Mouse (Mus musculus) monocyte, adult 2 months (primary cell): ENCODE data around the gene Gtf2h1.

Source experiments
- DNase-seq, 2 experiments: peaks; one replicate each; pipeline ENCODE4 v3.0.0; 2022; ENCODE audit warnings: low spot score in 2 of 2, low read depth in 1 of 2

Gene Gtf2h1

DNA sequence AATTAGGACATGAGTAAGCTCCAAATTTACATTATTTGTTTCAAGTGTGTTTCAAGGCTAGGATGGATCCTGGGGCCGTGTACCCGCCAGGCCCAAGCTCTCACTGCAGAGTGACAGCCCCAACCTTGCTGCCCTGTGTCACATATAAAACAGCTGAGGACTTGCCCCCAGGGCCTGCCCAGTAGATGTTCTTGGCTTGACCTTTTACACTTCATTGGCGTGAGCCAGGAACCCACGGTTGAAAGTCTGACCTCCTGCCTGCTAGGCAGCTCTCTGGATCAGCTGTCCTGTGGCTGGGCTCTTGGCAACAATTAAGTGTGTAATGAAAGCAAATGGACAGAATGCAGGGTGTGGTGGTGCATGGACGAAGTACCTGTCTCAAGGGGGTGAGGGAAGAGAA lies 53.4 kb downstream of the Gtf2h1 start:
- DNase-seq: no peak

GRCm38 (mm10) chr7:46851026-46851425 lies 55.1 kb downstream of the Gtf2h1 start:
- no peak for DNase-seq

DNA sequence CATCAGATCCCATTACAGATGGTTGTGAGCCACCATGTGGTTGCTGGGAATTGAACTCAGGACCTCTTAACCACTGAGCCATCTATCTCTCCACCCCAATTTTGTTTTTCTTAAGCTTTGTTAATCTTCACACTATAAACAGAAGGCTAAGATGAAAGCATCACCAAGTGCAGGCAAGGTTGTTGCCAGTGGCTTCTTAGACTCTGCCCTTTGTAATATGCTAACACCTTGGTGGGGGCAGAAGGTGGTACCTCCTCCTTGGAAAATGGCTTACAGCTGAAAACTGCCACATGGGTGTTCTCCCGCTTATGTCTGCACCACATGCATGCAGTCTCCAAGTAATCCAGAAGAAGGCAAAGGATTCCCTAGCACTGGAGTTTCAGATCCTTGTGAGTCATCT lies 56.8 kb downstream of the Gtf2h1 start:
- DNase-seq: no peak

DNA sequence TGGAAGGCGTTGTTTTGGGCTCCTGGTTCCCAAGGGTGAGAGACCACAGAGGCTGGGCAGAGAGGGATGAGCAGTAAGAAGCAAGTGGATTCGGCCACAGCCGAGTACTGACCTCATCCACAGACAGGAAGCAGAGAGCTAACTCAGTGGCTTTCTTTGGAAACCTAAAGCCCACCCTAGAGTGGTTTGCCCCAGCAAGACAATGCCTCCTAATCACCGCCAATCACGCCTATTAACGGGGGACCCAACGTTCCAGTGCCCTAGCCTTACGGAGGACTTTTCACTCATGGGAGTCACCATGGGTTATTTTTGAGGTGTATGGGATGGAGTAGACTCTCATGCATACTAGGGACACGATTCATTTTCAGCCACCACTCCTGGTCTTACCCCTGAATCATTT lies 57.5 kb downstream of the Gtf2h1 start:
- DNase-seq: no peak

DNA sequence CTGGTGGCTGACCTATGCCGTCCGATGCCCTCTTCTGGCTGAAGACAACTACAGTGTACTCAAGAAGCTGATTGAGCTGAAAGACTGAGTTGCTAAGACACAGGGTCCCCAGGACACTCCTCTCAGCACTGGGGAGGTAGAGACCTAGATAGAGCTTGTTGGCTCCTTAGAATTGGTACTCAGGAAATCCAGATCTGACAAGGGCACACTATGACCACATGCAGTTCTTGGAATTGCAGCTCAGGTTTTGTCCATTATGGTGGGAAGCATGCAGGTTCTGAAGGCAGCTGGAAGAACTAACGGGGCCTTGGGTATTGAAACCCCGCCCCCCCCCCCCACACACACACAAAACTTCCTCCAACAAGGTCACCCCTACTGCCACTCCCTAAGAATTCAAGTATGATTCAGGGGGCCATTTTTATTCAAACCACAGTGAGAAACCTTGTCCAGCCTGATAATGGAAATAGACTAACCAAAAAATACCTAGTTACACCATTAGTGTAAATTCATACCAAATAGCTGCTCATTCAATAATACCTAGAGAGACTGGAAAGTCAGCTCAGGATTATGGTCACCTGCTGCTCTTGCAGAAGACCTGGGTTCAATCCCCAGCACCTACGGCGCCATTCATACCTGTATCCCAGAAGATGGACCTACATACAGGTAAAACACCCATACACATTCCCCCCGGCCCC lies 60.1 kb downstream of the Gtf2h1 start:
- no peak for DNase-seq

DNA sequence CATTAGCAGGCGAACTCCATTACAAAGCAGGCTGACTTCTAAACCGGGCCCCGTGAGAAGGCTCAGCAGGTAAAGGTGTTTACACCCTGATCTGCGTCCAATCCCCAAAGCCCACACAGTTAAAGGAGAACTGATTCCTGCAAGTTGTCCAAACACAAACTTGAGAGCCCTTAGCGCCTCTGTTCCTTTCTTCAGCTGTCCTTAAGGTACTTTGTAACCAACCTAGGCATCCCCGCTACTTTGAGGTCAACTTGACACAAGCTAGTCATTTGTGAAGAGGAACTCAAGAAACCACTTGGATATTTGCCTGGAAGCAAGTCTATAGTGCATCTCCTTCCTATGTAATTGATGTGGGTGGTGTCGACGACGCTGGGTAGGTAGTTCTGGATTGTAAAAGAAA lies 61.5 kb downstream of the Gtf2h1 start:
- DNase-seq: no peak

DNA sequence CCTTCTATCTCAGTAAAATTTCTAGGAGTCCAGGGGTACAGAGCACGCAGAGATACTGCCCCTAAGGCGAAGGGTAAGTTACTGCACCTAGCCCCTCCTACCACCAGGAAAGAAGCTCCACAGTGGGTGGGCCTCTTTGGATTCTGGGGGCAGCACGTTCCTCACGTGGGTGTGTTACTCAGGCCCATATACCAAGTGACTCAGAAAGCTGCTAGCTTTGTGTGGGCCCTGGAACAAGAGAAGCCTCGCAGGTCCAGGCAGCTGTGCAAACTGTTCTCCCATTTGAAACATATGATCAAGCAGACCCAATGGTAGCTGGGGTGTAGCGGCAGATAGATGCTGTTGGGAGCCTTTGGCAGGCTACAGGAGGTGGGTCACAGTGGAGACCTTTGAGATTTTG lies 63.1 kb downstream of the Gtf2h1 start:
- no peak for DNase-seq

DNA sequence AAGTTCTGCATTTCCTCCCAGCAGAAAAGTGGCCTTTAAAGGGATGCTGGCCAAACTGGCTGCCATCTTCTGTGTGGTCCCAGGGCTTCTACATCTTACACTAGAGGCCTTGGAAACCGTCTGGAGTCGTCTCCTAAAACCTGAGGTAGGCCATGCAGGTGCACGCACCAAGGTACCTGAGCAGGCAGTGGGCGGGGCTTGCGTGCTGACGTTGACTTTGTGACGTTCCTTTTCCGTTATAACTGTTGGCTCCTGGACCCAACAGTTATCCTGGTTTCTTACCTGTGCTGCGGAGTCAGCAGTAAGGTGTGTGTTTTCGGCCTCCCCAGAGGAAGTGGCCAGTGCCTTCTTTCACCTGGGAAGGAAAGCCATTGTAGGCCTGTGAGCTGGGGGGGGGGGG lies 65.1 kb downstream of the Gtf2h1 start, which contains the start of gene Ldhc:
Ldhc (plus strand) TSS at position 208 of the 400 bp plus-strand sequence.
- no peak for DNase-seq

GRCm38 (mm10) chr7:46871988-46872387 lies 76.1 kb downstream of the Gtf2h1 start:
- DNase-seq: no peak
